Mouse (Mus musculus): Measurements from ENCODE around the gene Izumo1.
"Not testable (repeated sequence)": the region's sequence is repeated elsewhere in the genome, so short reads cannot be mapped to it uniquely, and the experiment has no call there.

Gene Izumo1

DNA sequence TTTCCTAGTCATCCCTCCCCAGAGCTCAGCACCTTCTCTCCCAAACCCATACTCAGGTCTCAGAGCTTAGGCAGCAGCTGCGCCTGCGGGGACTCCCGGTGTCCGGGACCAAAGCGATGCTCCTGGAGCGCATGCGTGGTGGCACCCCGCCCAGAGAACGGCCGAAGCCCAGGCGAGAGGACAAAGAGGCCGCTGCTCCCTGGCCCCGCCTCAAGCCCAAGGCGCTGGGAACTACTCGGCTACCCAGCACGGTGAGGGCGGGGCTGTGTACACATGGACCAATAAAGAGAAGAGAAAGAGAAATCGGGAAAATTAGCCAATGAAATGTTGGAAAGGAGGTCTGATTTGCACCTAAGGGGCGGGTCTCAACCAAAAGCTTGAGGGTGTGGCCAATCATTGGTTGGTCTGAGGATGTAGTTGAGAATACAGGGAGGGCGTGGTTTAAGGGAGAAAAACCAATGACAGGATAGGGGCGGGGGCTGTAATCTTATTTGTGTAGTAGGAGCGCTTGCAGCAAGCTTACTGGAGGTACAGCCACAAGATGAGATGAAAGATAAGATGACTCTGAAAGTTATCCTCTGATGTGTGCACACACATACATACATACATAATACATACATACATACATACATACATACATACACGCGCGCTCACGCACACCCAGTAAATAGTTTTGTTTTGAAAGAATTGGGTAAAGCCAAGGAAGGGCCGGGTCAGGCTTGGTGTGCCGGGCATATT, 22.0 kb downstream of the Izumo1 start:
- DNase-seq: peak; percentile 84 to 90

DNA sequence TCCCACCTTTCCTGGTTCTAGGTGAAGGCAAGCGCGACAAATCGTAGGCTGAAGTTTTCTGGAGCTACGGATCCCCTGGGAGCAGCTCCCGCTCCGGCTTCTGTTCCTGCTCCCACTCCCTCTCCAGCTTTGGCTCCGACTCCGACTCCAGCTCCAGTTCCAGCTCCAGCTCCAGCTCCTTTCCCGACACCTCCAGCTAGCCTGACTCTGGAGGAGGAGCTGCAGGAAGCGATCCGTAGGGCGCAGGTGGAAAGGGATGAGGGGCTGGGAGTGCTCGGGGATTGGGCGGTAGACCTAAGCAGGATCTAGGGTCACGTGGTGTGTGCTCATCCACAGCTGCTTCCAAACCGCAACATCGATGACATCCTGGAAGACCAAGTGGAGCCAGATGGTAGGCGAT, 22.6 kb downstream of the Izumo1 start:
- no peak for DNase-seq

- no peak for DNase-seq
Measured at GRCm38 (mm10) chr7:45644872-45645590, 23.4 kb downstream of the Izumo1 start.

DNA sequence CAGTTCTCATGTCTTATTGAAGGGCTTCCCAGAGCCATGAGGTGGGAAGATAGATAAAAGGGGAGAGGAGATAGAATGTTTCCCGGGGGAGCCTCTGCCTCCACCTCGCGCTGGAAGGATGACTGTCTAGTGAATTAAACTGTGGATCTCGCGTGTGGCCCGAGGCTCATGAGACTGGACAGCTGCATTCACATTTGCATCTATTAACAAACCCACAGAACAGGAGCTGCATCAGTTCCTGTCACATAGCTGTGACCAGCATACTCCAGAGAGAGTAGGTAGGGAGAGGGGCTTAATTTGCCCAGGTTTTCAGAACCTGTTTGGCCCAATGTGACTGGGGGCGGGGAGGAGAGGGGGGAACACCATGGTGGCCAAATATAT, 24.0 kb downstream of the Izumo1 start:
- DNase-seq: no peak

DNA sequence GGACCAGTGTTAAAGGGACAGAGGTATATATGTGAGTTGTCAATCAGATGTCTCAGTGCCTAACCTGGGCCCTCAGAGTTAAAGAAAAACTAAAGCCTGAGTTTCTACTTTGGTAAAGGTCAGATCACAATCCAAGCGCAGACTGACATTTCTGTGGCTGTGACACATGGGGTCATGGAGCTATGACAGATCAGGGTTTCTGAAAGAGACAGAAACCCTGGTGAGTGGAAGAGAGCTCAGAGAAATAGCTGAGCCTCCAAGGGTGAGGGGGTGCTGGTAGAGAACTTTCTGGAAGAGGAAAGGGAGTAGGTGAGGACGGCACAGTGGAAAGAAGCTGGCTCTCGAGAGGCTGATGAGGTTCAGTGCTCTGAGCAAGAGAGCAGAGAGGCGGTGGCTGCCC, 25.1 kb downstream of the Izumo1 start:
- no peak for DNase-seq

DNA sequence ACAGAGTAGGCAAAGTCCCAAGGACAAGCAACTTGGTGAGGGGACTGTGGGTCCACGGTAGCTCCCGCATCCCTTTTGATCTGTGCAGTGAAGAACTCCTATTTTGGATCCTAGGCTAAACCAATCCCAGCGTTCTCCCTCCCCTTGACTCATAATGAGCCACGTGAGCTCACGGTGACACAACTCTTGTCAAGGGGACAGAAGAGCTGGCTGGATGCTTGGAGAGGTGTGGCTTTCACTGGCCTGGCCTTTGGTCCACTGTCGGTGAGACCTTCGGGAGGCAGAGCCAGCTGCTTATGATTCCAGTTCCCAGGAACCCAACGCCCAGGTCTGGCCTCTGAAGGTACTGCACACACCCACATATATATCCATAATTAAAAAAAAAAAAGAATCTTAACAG, 27.7 kb downstream of the Izumo1 start:
- no peak for DNase-seq

DNA sequence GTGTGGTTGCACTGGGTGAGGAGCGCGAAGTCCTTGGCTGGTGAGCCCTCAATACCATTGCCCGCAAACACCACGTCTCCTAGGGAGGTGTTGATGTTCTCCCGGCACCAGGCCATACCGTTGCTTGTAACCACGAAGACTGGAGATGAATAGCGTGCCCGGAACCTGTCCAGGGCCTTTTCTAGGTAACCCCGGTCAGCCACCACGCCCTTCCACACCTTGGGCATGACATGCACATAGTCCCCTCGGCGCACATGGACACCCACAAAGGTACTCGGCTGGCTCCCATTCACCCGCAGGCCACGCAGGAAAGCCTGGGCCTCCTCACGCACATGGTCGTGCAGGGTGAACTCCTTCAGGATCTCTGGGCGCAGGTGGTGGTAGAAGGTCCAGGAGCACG, 28.9 kb downstream of the Izumo1 start:
- not testable (repeated sequence) for DNase-seq

GRCm38 (mm10) chr7:45654424-45655047, 32.9 kb downstream of the Izumo1 start:
- DNase-seq: no peak

- DNase-seq: no peak
Measured at GRCm38 (mm10) chr7:45660746-45661478, 39.3 kb downstream of the Izumo1 start.

- not testable (repeated sequence) for DNase-seq
Measured at GRCm38 (mm10) chr7:45661702-45662101, 40.1 kb downstream of the Izumo1 start.

DNA sequence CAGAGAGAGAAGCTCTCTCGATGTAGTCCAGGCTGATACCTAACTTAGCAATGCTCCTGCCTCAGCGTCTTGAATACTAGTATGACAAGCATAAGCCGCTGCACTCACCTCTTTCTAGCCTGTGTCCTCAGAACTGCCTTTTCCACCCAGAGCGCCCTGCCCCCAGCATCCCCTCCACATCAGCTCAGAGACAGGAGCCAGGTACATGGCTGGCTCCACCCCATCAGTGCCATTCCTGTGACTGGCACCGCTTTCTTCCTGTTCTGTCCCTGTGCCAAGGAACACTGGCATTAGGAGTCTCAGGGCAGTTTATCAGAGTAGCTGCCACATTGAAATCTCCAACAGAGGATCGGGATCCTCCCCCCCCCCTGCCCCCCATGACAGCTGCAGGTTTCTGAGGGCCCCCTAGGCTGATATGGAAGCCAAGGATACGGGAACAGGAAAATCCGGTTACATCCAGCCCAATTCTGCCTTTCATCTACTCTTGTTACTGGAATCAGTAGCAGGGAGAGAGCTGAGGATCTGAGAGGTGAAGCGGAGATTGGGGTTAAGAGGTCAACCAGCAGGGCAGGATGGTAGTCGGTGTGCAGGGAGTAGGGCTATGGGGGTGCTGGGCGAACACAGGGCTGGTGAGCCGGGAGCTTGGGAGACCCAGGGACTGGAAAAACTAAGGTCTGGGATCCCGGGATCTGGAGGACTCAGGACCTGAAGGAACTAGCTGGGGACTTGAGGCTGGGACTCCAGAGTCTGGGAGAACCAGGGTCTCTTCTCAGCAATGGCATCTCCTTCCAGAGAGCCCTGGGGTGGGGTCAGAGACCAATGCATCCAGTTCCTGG, 43.9 kb downstream of the Izumo1 start:
- no peak for DNase-seq

- no peak for DNase-seq
Measured at GRCm38 (mm10) chr7:45666161-45666560, 44.5 kb downstream of the Izumo1 start, which contains the start of gene Fut2. TSS of gene Fut2 (minus strand) at chr7:45666394.

DNA sequence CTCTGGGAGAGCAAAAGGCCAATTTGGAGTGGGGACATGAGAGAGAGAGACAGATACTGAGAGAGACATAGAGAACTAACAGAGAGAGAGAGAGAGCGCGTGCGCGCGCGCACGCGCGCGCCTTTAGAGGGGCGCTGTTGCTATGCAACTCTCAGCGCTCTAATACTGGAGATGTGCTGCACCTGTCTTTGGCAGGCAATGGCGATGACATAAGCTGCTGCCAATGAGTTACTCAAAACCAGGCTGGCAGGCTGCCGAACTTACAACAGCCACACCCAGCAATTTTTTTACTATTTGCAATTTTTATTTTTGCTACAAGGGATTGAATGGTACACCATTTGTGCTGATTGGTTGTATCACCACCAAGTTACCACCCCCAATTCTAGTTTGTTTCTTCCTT, 46.1 kb downstream of the Izumo1 start:
- no peak for DNase-seq

- no peak for DNase-seq
Measured at GRCm38 (mm10) chr7:45668921-45669320, 47.3 kb downstream of the Izumo1 start.

DNA sequence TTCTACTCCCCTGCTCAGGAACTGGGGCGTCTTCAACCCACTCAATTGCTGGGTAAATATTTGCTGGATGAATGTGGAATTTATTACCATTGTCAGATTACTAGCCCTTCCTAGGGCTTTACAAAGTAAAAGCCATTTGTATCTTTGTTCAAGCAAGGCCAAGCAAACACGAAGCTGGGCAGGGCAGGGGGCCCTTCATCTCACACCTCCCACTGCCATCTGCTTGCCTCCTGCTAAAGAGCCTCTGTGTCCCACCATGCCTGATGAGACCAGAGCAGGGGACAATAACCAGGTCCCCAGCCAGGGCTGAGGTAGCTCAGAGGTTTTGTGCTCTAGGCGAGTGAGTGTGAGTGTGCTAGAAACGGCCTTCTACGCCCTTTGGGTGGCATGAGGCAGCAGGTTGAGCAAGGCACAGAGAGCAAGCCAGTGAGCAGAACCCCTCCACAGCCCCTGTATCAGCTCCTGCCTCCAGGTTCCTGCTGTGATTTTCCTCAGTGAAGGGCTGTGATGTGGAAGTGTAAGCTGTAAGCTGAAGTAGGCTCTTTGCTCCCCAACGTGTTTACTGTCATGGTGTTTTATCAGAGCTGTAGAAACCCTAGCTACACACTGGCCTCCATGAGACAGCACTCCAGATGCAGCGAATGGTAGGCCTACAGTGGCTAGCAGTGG, 56.1 kb downstream of the Izumo1 start:
- DNase-seq: no peak
